Mouse (Mus musculus) limb, embryonic 10.5 days (tissue): ENCODE results near the gene Cox7a2. TPM values are rescaled to one million over a fixed set of nuclear protein-coding genes. Genes with fewer than 3 reads are reported as not detected.

Source experiments
- DNase-seq: peaks from one replicate; pipeline ENCODE4 v3.0.0-alpha.2; 2017; ENCODE audit warnings: low spot score
- H3K27ac ChIP-seq: fragments of 300-500 bp; sonication (generic); 2 replicates; pipeline ENCODE4 v1.5.1; 2016; ENCODE audit warnings: mild to moderate bottlenecking
- H3K27me3 ChIP-seq: fragments of 300-500 bp; sonication (generic); 2 replicates; pipeline ENCODE4 v1.6.1; 2016; ENCODE audit warnings: low read depth, mild to moderate bottlenecking; ENCODE audit not compliant: poor library complexity, severe bottlenecking
- H3K36me3 ChIP-seq: fragments of 300-500 bp; sonication (generic); 2 replicates; pipeline ENCODE4 v1.6.1; 2016; ENCODE audit warnings: mild to moderate bottlenecking, moderate library complexity
- H3K4me1 ChIP-seq: fragments of 300-500 bp; sonication (generic); 2 replicates; pipeline ENCODE4 v1.6.1; 2016
- H3K4me3 ChIP-seq: fragments of 300-500 bp; sonication (generic); 2 replicates; pipeline ENCODE4 v1.5.1; 2016; ENCODE audit warnings: mild to moderate bottlenecking, moderate library complexity
- H3K9me3 ChIP-seq: fragments of 300-500 bp; sonication (generic); replicated peaks from 2 replicates; pipeline ENCODE4 v1.6.1; 2016; ENCODE audit warnings: mild to moderate bottlenecking
- WGBS: fragments of 180-500 bp; shearing (Covaris S2); methylation state at CpG from one replicate; pipeline ENCODE4 v1.1.7; 2016; 5-methylcytosine and 5-hydroxymethylcytosine counted together
- polyA plus RNA-seq: library from polyadenylated mRNA; unstranded; fragments of >200 nt; fragmentation: Nextera tagmentation; extraction: Ambion mirVana; gene quantifications from 2 replicates; pipeline ENCODE4 v1.2.1, GENCODE M21; 2016

The Cox7a2 gene
- 670 and 730 TPM in 2 replicates for polyA plus RNA-seq

GRCm38 (mm10) chr9:79759385-79760005 lies at the start of gene Cox7a2:
Cox7a2 (minus strand) TSS chr9:79759878.
- Histone ChIP-seq H3K4me1 (peaks cover 10% of the 10 kb centered on the region), H3K27me3 (no peaks in the 10 kb centered on the region), H3K27ac (peak within 1 kb of the TSS; percentile 94), H3K4me3 (peak within 1 kb of the TSS; percentile 77), H3K9me3 (no peaks in the 10 kb centered on the region), H3K36me3 (peaks cover 36% of the 10 kb centered on the region)
- under 1% methylated on average over 49 of the region's 49 CpGs for WGBS
- peak; percentile 95 for DNase-seq

DNA sequence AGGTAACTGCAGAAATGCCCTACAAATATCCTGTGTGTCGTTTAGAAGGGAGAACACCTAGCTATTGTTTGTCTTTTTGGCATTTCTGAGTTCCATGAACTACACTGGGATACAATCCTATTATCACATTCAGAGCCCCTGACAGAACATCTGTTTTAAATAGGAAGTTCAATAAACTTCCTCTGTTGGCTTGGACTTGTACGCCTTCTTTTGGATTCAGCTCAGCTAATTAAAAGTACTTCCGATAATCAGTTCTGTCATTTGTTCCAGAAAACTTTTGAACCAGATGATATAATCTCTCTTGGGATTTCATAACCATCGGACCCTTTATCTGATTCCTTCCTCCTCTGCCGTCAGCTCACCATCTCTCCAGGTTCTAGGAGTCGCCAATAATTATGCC lies 49.7 kb upstream of the Cox7a2 start:
- Histone ChIP-seq H3K27me3 (no peaks in the 10 kb centered on the region), H3K36me3 (no peaks in the 10 kb centered on the region), H3K9me3 (no peaks in the 10 kb centered on the region), H3K4me3 (no peak overlapping the region), H3K4me1 (peaks cover 25% of the 10 kb centered on the region), H3K27ac (0 out of 2 replicates have a peak overlapping the region, but pooled peaks have one; percentile 10)
- 41% methylated on average over 6 of the region's 6 CpGs for WGBS
- no peak for DNase-seq

- DNase-seq: no peak
- no peak overlapping the region for H3K27ac ChIP-seq
- H3K4me1 ChIP-seq: peaks cover 20% of the 10 kb centered on the region
- 63% methylated on average over 4 of the region's 4 CpGs for WGBS
- no peaks in the 10 kb centered on the region for H3K36me3 ChIP-seq
- no peaks in the 10 kb centered on the region for H3K27me3 ChIP-seq
- H3K4me3 ChIP-seq: no peak overlapping the region
- no peaks in the 10 kb centered on the region for H3K9me3 ChIP-seq
These were observed 47.5 kb upstream of the Cox7a2 start for GRCm38 (mm10) chr9:79807178-79807577.

DNA sequence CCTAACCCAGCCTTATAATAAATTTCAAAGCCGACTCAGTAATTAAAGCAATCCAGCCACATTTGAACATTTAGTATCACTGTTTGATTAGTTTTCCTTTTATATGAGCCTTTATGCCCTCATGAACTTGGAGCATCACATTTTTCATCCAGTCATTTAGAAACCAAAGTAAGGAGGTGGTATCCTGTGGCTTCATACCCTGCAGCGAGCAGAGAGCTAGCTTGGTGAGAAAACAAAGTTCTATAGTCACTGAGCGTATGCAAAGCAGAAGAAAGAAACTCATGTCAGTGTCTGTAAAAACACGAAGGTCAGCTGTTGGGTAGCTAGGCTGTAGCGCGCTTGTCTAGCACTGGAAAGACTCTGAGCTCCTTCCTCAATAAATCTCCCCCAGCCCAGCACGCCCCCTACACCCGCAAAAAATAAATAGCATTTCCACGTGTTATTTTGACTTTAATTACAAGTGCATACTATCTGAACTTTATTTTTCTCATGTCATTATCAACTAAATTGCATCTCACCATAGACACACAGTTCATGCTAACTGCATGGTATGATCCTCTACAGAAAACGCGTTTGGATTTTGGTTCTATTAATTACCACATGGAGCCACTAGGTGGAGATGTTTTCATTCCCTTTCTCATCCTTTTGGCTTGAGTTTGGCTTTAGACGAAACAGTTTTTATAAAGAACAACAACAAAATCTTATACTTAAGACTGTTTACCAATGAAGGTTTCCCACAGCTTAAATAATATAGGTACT lies 46.8 kb upstream of the Cox7a2 start:
- Histone ChIP-seq H3K36me3 (no peaks in the 10 kb centered on the region), H3K27ac (no peak overlapping the region), H3K4me3 (no peak overlapping the region), H3K4me1 (peaks cover 17% of the 10 kb centered on the region), H3K27me3 (no peaks in the 10 kb centered on the region), H3K9me3 (no peaks in the 10 kb centered on the region)
- no peak for DNase-seq
- 47% methylated on average over 12 of the region's 12 CpGs for WGBS

DNA sequence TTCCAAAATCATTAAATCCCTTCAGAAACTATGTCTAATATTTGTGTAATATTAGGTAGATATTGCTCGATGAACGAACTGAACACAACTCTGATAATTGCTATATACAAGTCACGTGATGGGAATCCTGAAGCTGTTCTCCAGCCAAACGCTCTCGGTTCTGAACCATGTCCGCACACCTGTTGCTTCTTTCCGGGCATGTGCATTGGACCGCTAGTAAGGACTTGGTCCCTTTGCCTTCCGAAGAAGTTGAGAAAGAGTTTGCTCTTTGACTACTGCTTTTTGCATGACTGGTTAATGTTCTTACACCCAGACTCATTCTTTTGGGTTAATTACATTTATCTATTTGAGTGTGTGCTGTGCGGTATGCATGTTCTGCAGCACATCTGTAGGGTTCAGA lies 45.7 kb upstream of the Cox7a2 start:
- H3K27me3 ChIP-seq: no peaks in the 10 kb centered on the region
- no peak overlapping the region for H3K27ac ChIP-seq
- H3K36me3 ChIP-seq: no peaks in the 10 kb centered on the region
- peaks cover 17% of the 10 kb centered on the region for H3K4me1 ChIP-seq
- DNase-seq: no peak
- no peaks in the 10 kb centered on the region for H3K9me3 ChIP-seq
- 87% methylated on average over 10 of the region's 10 CpGs for WGBS
- no peak overlapping the region for H3K4me3 ChIP-seq

- H3K27ac ChIP-seq: no peak overlapping the region
- peaks cover 15% of the 10 kb centered on the region for H3K4me1 ChIP-seq
- H3K9me3 ChIP-seq: no peaks in the 10 kb centered on the region
- 80% methylated on average over 7 of the region's 7 CpGs for WGBS
- no peaks in the 10 kb centered on the region for H3K27me3 ChIP-seq
- no peak for DNase-seq
- no peaks in the 10 kb centered on the region for H3K36me3 ChIP-seq
- no peak overlapping the region for H3K4me3 ChIP-seq
These were observed 36.9 kb upstream of the Cox7a2 start for GRCm38 (mm10) chr9:79796461-79797135.

DNA sequence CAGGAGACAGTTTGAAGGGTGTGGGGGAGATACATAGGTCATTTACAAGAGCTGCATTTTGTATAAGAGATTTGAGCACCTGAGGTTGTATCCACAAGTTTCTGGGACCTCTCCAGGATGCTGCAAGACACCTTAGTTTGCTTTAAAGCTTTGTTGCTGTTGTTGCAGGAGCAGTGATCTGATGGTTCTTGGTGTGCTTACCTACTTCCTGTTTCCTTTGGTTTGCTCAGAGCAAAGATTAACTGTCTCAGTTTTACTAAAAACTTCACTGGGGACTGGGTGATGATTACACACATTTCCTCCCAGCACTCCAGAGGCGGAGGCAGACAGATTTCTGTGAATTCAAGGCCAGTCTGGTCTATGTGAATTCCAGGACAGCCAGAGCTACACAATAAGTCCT lies 35.4 kb upstream of the Cox7a2 start:
- H3K9me3 ChIP-seq: no peaks in the 10 kb centered on the region
- no peaks in the 10 kb centered on the region for H3K36me3 ChIP-seq
- no peaks in the 10 kb centered on the region for H3K27me3 ChIP-seq
- peaks cover 15% of the 10 kb centered on the region for H3K4me1 ChIP-seq
- H3K27ac ChIP-seq: no peak overlapping the region
- H3K4me3 ChIP-seq: no peak overlapping the region
- 95% methylated on average over 1 of the region's 1 CpGs for WGBS
- no peak for DNase-seq

DNA sequence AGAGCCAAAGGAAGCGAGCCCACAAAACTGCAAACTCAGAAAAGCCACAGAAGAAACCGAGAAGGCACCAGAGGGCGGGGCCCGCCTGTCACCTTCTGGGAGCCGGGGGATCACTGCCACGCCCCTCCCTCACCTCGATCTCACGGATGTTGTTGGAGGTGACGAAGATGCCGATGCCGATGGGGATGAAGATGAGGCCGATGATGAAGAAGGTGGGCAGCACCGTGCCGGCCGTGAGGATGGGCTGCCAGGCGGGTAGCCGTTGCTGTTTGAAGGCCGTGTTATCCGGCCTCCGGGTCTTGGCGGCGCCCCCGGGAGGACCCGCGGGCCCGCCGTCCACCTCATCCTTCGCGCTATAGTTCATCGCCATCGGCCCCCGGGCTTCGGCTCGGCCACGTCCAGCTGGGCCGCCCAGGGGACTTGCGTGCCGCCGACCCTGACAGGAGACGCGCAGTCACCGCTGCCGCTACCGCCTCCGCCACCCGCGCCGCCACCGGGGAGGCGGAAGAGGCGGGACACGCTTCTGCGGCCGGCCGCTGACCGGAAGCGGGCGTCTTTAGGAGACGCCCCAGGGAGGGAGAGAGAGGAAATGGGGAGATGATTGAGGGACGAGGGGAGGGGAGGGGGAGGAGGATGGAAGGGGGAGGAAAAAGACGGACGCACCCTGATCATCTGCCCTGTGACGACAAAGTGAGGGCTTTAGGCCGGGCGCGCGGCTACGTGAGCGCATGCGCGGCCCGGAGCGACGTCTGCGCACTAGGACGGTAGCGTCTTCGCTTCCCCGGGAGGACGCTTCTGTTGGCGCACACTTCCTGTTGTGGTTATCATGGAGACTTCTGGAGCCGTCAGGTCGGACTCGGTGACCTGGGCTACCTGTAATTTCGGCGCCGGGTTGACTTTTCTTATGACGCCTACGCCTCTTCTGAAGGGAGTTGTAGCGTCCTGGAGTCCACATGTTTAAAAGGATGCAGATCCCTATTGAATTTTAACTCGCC lies 33.5 kb upstream of the Cox7a2 start, which contains the start of gene Tmem30a:
Gene Tmem30a, minus strand, starts transcription at position 667 of the 995 bp plus-strand sequence.
- Histone ChIP-seq H3K27me3 (no peaks in the 10 kb centered on the region), H3K4me3 (peak within 1 kb of the TSS; percentile 82), H3K36me3 (no peaks in the 10 kb centered on the region), H3K4me1 (peaks cover 15% of the 10 kb centered on the region), H3K27ac (peak within 1 kb of the TSS; percentile 90), H3K9me3 (no peaks in the 10 kb centered on the region)
- WGBS: under 1% methylated on average over 91 of the region's 91 CpGs
- DNase-seq: peak; percentile 91

DNA sequence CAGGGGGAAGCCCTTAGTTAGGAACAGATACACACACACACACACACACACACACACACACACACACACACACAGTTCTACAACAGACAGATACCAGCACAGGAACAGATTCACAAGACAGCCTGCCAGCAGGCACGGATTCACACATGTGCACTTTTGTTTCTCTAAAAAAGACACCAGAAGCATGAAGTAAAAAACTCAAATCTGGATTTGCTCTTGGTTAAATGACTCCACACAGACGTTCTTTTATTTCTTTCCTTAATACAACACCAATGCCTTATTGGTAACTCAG lies 26.1 kb upstream of the Cox7a2 start:
- Histone ChIP-seq H3K4me3 (no peak overlapping the region), H3K27me3 (no peaks in the 10 kb centered on the region), H3K4me1 (peaks cover 6% of the 10 kb centered on the region; the same call in 1 of the 2 replicates), H3K36me3 (no peaks in the 10 kb centered on the region), H3K27ac (no peak overlapping the region), H3K9me3 (no peaks in the 10 kb centered on the region)
- no peak for DNase-seq
- 88% methylated on average over 2 of the region's 2 CpGs for WGBS

GRCm38 (mm10) chr9:79784934-79785793 lies 25.5 kb upstream of the Cox7a2 start:
- Histone ChIP-seq H3K36me3 (no peaks in the 10 kb centered on the region), H3K27ac (no peak overlapping the region), H3K4me1 (peaks cover 6% of the 10 kb centered on the region; the same call in 1 of the 2 replicates), H3K27me3 (no peaks in the 10 kb centered on the region), H3K4me3 (no peak overlapping the region), H3K9me3 (no peaks in the 10 kb centered on the region)
- 91% methylated on average over 2 of the region's 2 CpGs for WGBS
- DNase-seq: no peak

- H3K27me3 ChIP-seq: no peaks in the 10 kb centered on the region
- DNase-seq: no peak
- WGBS: 62% methylated on average over 3 of the region's 3 CpGs
- no peak overlapping the region for H3K4me3 ChIP-seq
- no peak overlapping the region for H3K27ac ChIP-seq
- H3K36me3 ChIP-seq: no peaks in the 10 kb centered on the region
- H3K9me3 ChIP-seq: no peaks in the 10 kb centered on the region
- peaks cover 6% of the 10 kb centered on the region; the same call in 1 of the 2 replicates for H3K4me1 ChIP-seq
These were observed 24.8 kb upstream of the Cox7a2 start for GRCm38 (mm10) chr9:79784439-79784838.
